Mouse (Mus musculus) G1E (cell line): ENCODE results near the gene Adgrg1. TPM values are rescaled to one million over a fixed set of nuclear protein-coding genes. Genes with fewer than 3 reads are reported as not detected.

Experiments
- ATAC-seq: 2 replicates; pipeline ENCODE4 v1.8.0; 2016; ENCODE audit warnings: mild to moderate bottlenecking; ENCODE audit not compliant: insufficient number of reproducible peaks, poor library complexity, low FRiP score, severe bottlenecking; ENCODE audit errors: extremely low read depth
- DNase-seq: peaks from one replicate; pipeline ENCODE4 v3.0.0; 2012; ENCODE audit warnings: low spot score
- H3K27me3 ChIP-seq: 2 replicates; pipeline ENCODE4 v1.6.1; 2012; ENCODE audit warnings: mild to moderate bottlenecking, low read length, inconsistent platforms; ENCODE audit not compliant: insufficient read depth
- H3K36me3 ChIP-seq: replicated peaks from 2 replicates; pipeline ENCODE3; 2012; ENCODE audit warnings: mild to moderate bottlenecking, inconsistent platforms
- H3K4me1 ChIP-seq: 2 replicates; pipeline ENCODE4 v1.6.1; 2012; ENCODE audit warnings: low read depth, low read length, inconsistent platforms, mixed read lengths; ENCODE audit not compliant: insufficient read depth
- H3K4me3 ChIP-seq: 2 replicates; pipeline ENCODE4 v1.5.1; 2012; ENCODE audit warnings: low read depth, mild to moderate bottlenecking, inconsistent platforms, low read length, moderate library complexity, mixed read lengths
- H3K9me3 ChIP-seq: replicated peaks from 2 replicates; pipeline ENCODE4 v1.6.1; 2012; ENCODE audit warnings: inconsistent platforms
- CTCF ChIP-seq: IDR thresholded peaks from 2 replicates; pipeline ENCODE4 v1.5.1; 2012; ENCODE audit warnings: low read depth, low read length, inconsistent platforms, mixed read lengths
- GATA1 ChIP-seq: IDR thresholded peaks from 2 replicates; pipeline ENCODE4 v1.6.1; 2012; ENCODE audit warnings: borderline replicate concordance, low read length, inconsistent platforms, mixed read lengths
- GATA2 ChIP-seq: IDR thresholded peaks from 2 replicates; pipeline ENCODE4 v1.6.1; 2012; ENCODE audit warnings: low read depth, low read length, inconsistent platforms, borderline replicate concordance
- POLR2AphosphoS5 ChIP-seq: IDR thresholded peaks from 2 replicates; pipeline ENCODE4 v1.6.1; 2012; ENCODE audit warnings: low read depth, low read length, inconsistent platforms; ENCODE audit not compliant: insufficient replicate concordance
- TAL1 ChIP-seq: conservative IDR thresholded peaks from 2 replicates; pipeline ENCODE4 v1.6.1; 2012; ENCODE audit warnings: low read depth, low read length, inconsistent platforms, mixed read lengths
- polyA plus RNA-seq: library from polyadenylated mRNA; stranded (reverse); fragments of >175 nt; gene quantifications from 2 replicates; pipeline ENCODE4 v1.2.3, GENCODE M21; 2012
- total RNA-seq, 2 experiments: library from RNA; stranded (forward) in 1 of 2; stranded (reverse) in 1 of 2; fragments of 200-1000 nt in 1 of 2; fragments of >200 nt in 1 of 2; fragmentation: Nextera tagmentation in 1 of 2; gene quantifications; 2 replicates each; pipeline ENCODE4 v1.2.3; 2014 to 2017

Adgrg1 gene
- total and polyA plus RNA-seq, 3 experiments, result 57.7 to 339 (median 229) TPM

DNA sequence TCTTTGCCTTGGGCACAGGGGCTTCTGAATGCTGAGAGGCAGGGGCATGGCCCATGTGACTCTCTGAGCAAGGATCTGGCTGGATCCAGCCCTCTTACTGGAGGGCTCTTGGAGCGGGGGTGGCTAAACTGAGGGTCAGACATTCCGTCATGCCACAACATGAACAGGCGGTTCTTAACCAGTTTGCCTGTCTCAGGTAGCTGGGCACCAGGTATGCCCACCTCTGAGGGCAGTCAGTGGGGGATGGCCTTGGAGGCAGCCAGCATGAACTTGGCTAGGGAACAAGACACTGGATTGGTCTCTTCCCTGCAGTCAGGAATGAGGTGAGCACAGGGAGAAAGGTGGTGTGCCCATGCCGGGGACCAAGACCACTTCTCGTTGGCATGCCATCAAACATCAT lies 5.6 kb downstream of the Adgrg1 start:
- Histone ChIP-seq H3K27me3 (no peaks in the 10 kb centered on the region), H3K9me3 (no peaks in the 10 kb centered on the region), H3K4me3 (no peak overlapping the region; the same call in 1 of the 2 replicates), H3K36me3 (peaks cover 15% of the 10 kb centered on the region), H3K4me1 (peaks cover 96% of the 10 kb centered on the region)
- DNase-seq (no peak), ATAC-seq (no peak)
- TF ChIP-seq POLR2AphosphoS5, result no peak
- TF ChIP-seq GATA1, result no peak

DNA sequence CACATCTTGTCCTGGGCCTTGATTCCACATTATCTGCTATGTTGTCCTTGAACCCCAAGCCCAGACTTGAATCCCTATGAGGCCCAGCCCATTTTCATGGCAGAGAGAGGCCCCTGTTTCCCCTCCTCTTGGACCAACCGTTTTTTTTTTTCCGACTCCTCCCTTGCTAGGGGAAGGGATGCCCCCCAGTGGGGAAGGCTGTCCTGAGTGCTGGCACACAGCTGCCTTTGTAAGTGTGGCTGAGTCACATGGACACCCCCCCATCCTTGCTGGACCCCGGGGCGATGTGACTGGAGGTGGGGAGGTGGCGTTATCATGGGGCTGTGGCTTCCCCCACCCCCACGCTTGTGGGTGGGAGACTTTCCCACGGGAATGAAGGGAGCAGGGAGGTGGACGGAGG lies 6.4 kb downstream of the Adgrg1 start:
- H3K27me3 ChIP-seq, result no peaks in the 10 kb centered on the region
- no peaks in the 10 kb centered on the region for H3K9me3 ChIP-seq
- TF ChIP-seq POLR2AphosphoS5, result no peak
- H3K36me3 ChIP-seq, result peaks cover 23% of the 10 kb centered on the region
- DNase-seq, result no peak
- peak overlapping the region; percentile 57; the same call in 1 of the 2 replicates for H3K4me3 ChIP-seq
- ATAC-seq, result no peak
- peaks cover 96% of the 10 kb centered on the region for H3K4me1 ChIP-seq

GRCm38 (mm10) chr8:94981848-94982247 lies 7.3 kb downstream of the Adgrg1 start:
- Histone ChIP-seq H3K4me3 (no peak overlapping the region), H3K9me3 (no peaks in the 10 kb centered on the region), H3K36me3 (peaks cover 31% of the 10 kb centered on the region), H3K27me3 (no peaks in the 10 kb centered on the region), H3K4me1 (peaks cover 96% of the 10 kb centered on the region)
- no peak for DNase-seq
- TF ChIP-seq TAL1 (no peak), CTCF (no peak), GATA1 (no peak), POLR2AphosphoS5 (no peak), GATA2 (no peak)
- no peak for ATAC-seq

DNA sequence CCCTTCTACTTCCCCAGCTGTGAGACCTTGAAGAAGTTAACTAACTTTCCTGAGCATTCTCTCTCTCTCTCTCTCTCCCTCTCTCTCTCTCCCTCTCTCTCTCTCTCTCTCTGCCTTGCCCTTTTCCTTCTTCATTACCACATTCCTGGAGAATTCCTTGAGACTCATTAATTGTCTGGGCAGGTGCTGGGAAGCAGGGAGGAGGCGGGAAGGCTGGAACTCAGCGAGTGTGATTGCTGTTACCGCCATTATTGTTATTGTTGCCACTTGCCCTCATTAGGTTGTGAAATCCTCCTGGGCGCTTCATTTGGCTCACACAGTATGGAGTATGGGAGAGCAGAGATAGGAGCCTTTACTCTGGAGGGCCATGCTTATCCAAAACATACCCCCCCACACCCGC lies 8.6 kb downstream of the Adgrg1 start:
- no peak for DNase-seq
- no peaks in the 10 kb centered on the region for H3K9me3 ChIP-seq
- H3K4me1 ChIP-seq, result peaks cover 96% of the 10 kb centered on the region
- peaks cover 44% of the 10 kb centered on the region for H3K36me3 ChIP-seq
- TF ChIP-seq GATA1 (no peak), POLR2AphosphoS5 (no peak), CTCF (no peak), GATA2 (no peak), TAL1 (no peak)
- peak overlapping the region; percentile 20; the same call in 1 of the 2 replicates for H3K4me3 ChIP-seq
- no peak for ATAC-seq
- H3K27me3 ChIP-seq, result no peaks in the 10 kb centered on the region

GRCm38 (mm10) chr8:94983881-94984516 lies 9.4 kb downstream of the Adgrg1 start:
- DNase-seq, result peak; percentile 89
- no peaks in the 10 kb centered on the region for H3K9me3 ChIP-seq
- ATAC-seq, result peak; percentile 87
- peaks cover 96% of the 10 kb centered on the region for H3K4me1 ChIP-seq
- peaks cover 52% of the 10 kb centered on the region for H3K36me3 ChIP-seq
- H3K27me3 ChIP-seq, result no peaks in the 10 kb centered on the region
- TF ChIP-seq GATA1 (no peak), CTCF (no peak), GATA2 (no peak), TAL1 (no peak), POLR2AphosphoS5 (no peak)
- peak overlapping the region; percentile 80 for H3K4me3 ChIP-seq

DNA sequence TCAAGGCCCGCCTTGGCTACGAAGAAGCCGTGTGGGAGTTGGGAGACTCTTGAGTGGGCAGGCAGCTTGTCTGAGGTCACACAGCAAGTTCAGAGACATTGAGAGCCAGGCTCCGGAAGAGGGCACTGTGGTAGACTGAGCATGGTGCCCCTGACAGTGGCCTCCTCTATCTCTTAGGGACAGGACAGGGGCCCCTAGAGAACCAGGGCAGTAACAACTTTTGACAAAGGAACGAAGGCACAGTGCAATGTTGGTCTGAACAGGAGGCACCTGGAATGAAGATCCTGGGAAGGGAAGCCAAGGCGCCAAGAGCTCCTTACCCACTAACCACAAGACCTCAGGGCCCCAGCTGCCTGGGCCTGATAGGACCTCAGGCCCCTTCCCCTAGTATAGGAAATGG lies 10.5 kb downstream of the Adgrg1 start:
- peaks cover 96% of the 10 kb centered on the region for H3K4me1 ChIP-seq
- TF ChIP-seq POLR2AphosphoS5 (no peak), TAL1 (peak; percentile 95), CTCF (no peak), GATA1 (no peak), GATA2 (no peak)
- DNase-seq, result peak; percentile 72

DNA sequence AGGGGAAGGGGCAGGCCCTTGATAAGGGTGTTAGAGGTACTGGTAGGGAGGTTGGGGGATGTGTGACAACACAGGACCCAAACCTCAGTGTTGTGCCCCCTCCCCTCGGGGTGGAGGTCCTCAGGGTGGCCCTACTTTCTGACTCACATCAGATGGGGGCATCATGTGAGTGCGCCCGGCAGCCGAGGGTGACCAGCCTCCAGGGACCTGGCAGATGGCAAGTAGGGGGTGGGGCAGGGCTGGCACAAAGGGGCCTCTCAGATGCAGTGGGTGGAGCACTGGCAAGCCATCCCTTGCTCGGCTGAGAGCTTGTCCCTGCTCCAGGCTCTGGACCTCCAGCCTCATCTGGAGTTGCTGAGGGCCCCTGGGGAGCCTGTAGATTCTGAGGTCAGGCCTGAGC lies 12.1 kb downstream of the Adgrg1 start:
- peak overlapping the region; percentile 80 for H3K4me3 ChIP-seq
- TF ChIP-seq TAL1, result no peak
- no peak for TF ChIP-seq GATA2
- TF ChIP-seq GATA1, result no peak
- TF ChIP-seq CTCF, result no peak
- no peak for TF ChIP-seq POLR2AphosphoS5
- peaks cover 66% of the 10 kb centered on the region for H3K36me3 ChIP-seq
- H3K4me1 ChIP-seq, result peaks cover 96% of the 10 kb centered on the region
- no peaks in the 10 kb centered on the region for H3K27me3 ChIP-seq
- H3K9me3 ChIP-seq, result no peaks in the 10 kb centered on the region
- DNase-seq (no peak), ATAC-seq (no peak)

More for the DNA sequence above, 10.5 kb downstream of the Adgrg1 start:
- Histone ChIP-seq H3K36me3 (peaks cover 58% of the 10 kb centered on the region), H3K4me3 (peak overlapping the region; percentile 80), H3K27me3 (no peaks in the 10 kb centered on the region), H3K9me3 (no peaks in the 10 kb centered on the region)
- peak; percentile 43 for ATAC-seq
